Mouse (Mus musculus): Measurements from ENCODE around the gene Ang. TPM values are rescaled to one million over a fixed set of nuclear protein-coding genes. Genes with fewer than 3 reads are reported as not detected.

The Ang gene
- total RNA-seq, 2 experiments from 2014 or later, result 4.9 to 9.2 TPM

GRCm38 (mm10) chr14:51088166-51088969 lies 2.6 kb upstream of the Ang start:
- DNase-seq (ENCODE audit: low spot score in 2 of 2), result peak; percentile 81 to 89

GRCm38 (mm10) chr14:51088970-51089673 lies 1.8 kb upstream of the Ang start:
- DNase-seq (ENCODE audit: low spot score in 2 of 2), result peak; percentile 96 to 99

GRCm38 (mm10) chr14:51089674-51090076 lies 1.3 kb upstream of the Ang start:
- DNase-seq (ENCODE audit: low spot score in 2 of 2), result peak in 1 of 2 experiments; percentile 7

GRCm38 (mm10) chr14:51090077-51090781 lies 721 bp upstream of the Ang start:
- DNase-seq (ENCODE audit: low spot score in 2 of 2), result peak; percentile 85 to 92

GRCm38 (mm10) chr14:51092073-51092620 lies 1.2 kb downstream of the Ang start:
- DNase-seq (ENCODE audit: low spot score in 2 of 2), result no peak

GRCm38 (mm10) chr14:51093496-51093895 lies 2.5 kb downstream of the Ang start:
- DNase-seq (ENCODE audit: low spot score in 2 of 2), result no peak

- DNase-seq (ENCODE audit: low spot score in 2 of 2), result no peak
Measured at GRCm38 (mm10) chr14:51094096-51094875, 3.3 kb downstream of the Ang start.

GRCm38 (mm10) chr14:51094921-51095320 lies 4.0 kb downstream of the Ang start:
- DNase-seq (ENCODE audit: low spot score in 2 of 2), result no peak

GRCm38 (mm10) chr14:51095736-51096524 lies 5.0 kb downstream of the Ang start:
- no peak for DNase-seq (ENCODE audit: low spot score in 2 of 2)

GRCm38 (mm10) chr14:51098300-51098699 lies 7.3 kb downstream of the Ang start:
- peak; percentile 53 to 83 for DNase-seq (ENCODE audit: low spot score in 2 of 2)

- no peak for DNase-seq (ENCODE audit: low spot score in 2 of 2)
Measured at GRCm38 (mm10) chr14:51098921-51099320, 8.0 kb downstream of the Ang start.

- no peak for DNase-seq (ENCODE audit: low spot score in 2 of 2)
Measured at GRCm38 (mm10) chr14:51101284-51101683, 10.3 kb downstream of the Ang start.

GRCm38 (mm10) chr14:51103217-51103616 lies 12.3 kb downstream of the Ang start:
- peak; percentile 59 to 68 for DNase-seq (ENCODE audit: low spot score in 2 of 2)

GRCm38 (mm10) chr14:51104366-51104765 lies 13.4 kb downstream of the Ang start:
- DNase-seq (ENCODE audit: low spot score in 2 of 2), result no peak

GRCm38 (mm10) chr14:51106449-51106967 lies 15.6 kb downstream of the Ang start:
- no peak for DNase-seq (ENCODE audit: low spot score in 2 of 2)

- no peak for DNase-seq (ENCODE audit: low spot score in 2 of 2)
Measured at GRCm38 (mm10) chr14:51111966-51112365, 21.0 kb downstream of the Ang start.

GRCm38 (mm10) chr14:51113476-51113875 lies 22.5 kb downstream of the Ang start:
- DNase-seq (ENCODE audit: low spot score in 2 of 2), result no peak

GRCm38 (mm10) chr14:51113916-51114560 lies 23.1 kb downstream of the Ang start, which contains the start of gene Eddm3b:
Eddm3b (plus strand) TSS chr14:51114426.
- no peak for DNase-seq (ENCODE audit: low spot score in 2 of 2)

- no peak for DNase-seq (ENCODE audit: low spot score in 2 of 2)
Measured at GRCm38 (mm10) chr14:51125684-51126083, 34.7 kb downstream of the Ang start.
